Mouse (Mus musculus): Measurements from ENCODE around the gene 7530416G11Rik.

DNA sequence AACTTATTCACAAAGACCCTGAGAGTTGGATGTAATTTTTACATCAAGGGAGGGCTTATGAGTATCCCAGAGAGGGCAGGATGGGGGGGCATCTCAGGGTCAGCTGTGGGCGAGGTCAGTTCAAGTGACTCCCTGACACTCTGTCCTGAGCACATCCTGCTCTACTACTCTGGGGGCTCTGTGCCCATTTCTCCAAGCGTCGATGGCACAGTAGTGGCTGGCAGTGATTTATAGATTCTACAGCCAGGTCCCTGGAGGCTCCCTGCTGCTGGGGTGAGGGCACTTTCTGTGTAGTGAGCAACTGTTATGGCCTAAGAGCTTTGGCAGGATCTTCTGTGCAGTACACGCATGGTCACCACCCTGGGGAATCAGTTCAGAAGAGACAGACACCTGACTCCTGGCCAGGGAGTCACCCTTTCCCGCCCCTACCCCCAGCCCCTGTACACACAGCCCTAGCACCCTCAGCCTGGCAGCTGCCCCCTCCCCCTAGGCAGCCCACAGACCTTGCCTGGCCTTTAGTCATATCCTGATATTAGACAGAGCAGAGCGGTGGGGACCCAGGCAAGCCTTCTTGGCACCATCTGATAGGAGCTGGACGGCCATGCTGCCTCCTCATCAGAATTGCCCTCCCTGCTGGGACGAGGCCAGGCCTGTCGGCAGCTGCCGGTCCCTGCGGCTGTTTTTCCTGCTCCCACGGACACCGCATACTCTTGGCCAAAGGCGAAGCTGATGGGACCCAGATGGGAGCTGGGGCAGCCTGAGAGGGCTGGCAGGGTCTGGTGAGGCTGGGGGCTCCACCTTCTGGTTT, 2.3 kb upstream of the 7530416G11Rik start:
- TF ChIP-seq POLR2A (IDR thresholded peaks at IDR 0.05; ENCODE audit: control insufficient read depth, low read depth, low read length): no peak
- no peak for TF ChIP-seq CTCF (IDR thresholded peaks at IDR 0.05; ENCODE audit: control insufficient read depth, insufficient read depth, insufficient replicate concordance, low read depth, low read length)

Measured in testis, adult 2 months (tissue).